Mouse (Mus musculus) hindbrain, embryonic 16.5 days (tissue): ENCODE data around the gene Itgbl1. TPM values are rescaled to one million over a fixed set of nuclear protein-coding genes. Genes with fewer than 3 reads are reported as not detected.
"Not testable (repeated sequence)": the region's sequence is repeated elsewhere in the genome, so short reads cannot be mapped to it uniquely, and the experiment has no call there.

Source experiments
- ATAC-seq: fragments of 200-750 bp; cut with Nextera tagmentation; 2 replicates; pipeline ENCODE4 v1.8.0; 2017; ENCODE audit warnings: moderate TSS enrichment, moderate library complexity
- H3K27ac ChIP-seq: fragments of 300-500 bp; sonication (generic); 2 replicates; pipeline ENCODE4 v1.5.1; 2014; ENCODE audit warnings: low read depth, mild to moderate bottlenecking, control low read depth, low read length, moderate library complexity
- H3K27me3 ChIP-seq: fragments of 300-500 bp; sonication (generic); replicated peaks from 2 replicates; pipeline ENCODE4 v1.6.1; 2014; ENCODE audit warnings: low read length; ENCODE audit not compliant: control insufficient read depth, insufficient read depth
- H3K36me3 ChIP-seq: fragments of 300-500 bp; sonication (generic); 2 replicates; pipeline ENCODE4 v1.6.1; 2014; ENCODE audit warnings: mild to moderate bottlenecking, low read length, moderate library complexity, mixed read lengths; ENCODE audit not compliant: control insufficient read depth, insufficient read depth
- H3K4me1 ChIP-seq: fragments of 300-500 bp; sonication (generic); 2 replicates; pipeline ENCODE4 v1.6.1; 2014; ENCODE audit warnings: low read depth, low read length; ENCODE audit not compliant: control insufficient read depth, insufficient read depth
- H3K4me2 ChIP-seq: fragments of 300-500 bp; sonication (generic); 2 replicates; pipeline ENCODE4 v1.6.1; 2014; ENCODE audit warnings: mild to moderate bottlenecking, low read length, control low read depth, moderate library complexity
- H3K4me3 ChIP-seq: fragments of 300-500 bp; sonication (generic); 2 replicates; pipeline ENCODE4 v1.5.1; 2014; ENCODE audit warnings: mild to moderate bottlenecking, low read length, control low read depth, moderate library complexity
- H3K9ac ChIP-seq: fragments of 300-500 bp; sonication (generic); 2 replicates; pipeline ENCODE4 v1.6.1; 2014; ENCODE audit warnings: low read depth, mild to moderate bottlenecking, control low read depth, low read length, moderate library complexity
- H3K9me3 ChIP-seq: fragments of 300-500 bp; sonication (generic); 2 replicates; pipeline ENCODE4 v1.6.1; 2014; ENCODE audit warnings: mild to moderate bottlenecking, low read length, moderate library complexity; ENCODE audit not compliant: control insufficient read depth
- WGBS: fragments of 180-500 bp; shearing (Covaris S2); extraction: QIAGEN DNeasy Blood & Tissue Kit; methylation state at CpG from one replicate; pipeline ENCODE4 v1.1.7; 2014; 5-methylcytosine and 5-hydroxymethylcytosine counted together
- polyA plus RNA-seq: library from polyadenylated mRNA; unstranded; fragments of >200 nt; fragmentation: Nextera tagmentation; extraction: Ambion mirVana; gene quantifications from 2 replicates; pipeline ENCODE4 v1.2.1, GENCODE M21; 2015

The Itgbl1 gene
- 4.0 and 4.1 TPM in 2 replicates for polyA plus RNA-seq

- H3K4me2 ChIP-seq, result no peak within 1 kb of the TSS
- no peaks in the 10 kb centered on the region for H3K9me3 ChIP-seq
- no peak within 1 kb of the TSS for H3K9ac ChIP-seq
- H3K4me1 ChIP-seq, result peaks cover 5% of the 10 kb centered on the region
- peak; percentile 76 for ATAC-seq
- no peaks in the 10 kb centered on the region for H3K27me3 ChIP-seq
- WGBS, result 39% methylated on average over 7 of the region's 7 CpGs
- no peak within 1 kb of the TSS for H3K27ac ChIP-seq
- H3K36me3 ChIP-seq, result no peaks in the 10 kb centered on the region
- no peak within 1 kb of the TSS for H3K4me3 ChIP-seq
Measured at GRCm38 (mm10) chr14:123659921-123660385, at the start of gene Itgbl1. Gene Itgbl1, plus strand, starts transcription at chr14:123659971.

- Histone ChIP-seq H3K4me2 (no peak overlapping the region), H3K9me3 (no peaks in the 10 kb centered on the region), H3K27ac (no peak overlapping the region), H3K4me1 (peaks cover 13% of the 10 kb centered on the region), H3K9ac (no peak overlapping the region), H3K4me3 (no peak overlapping the region), H3K27me3 (no peaks in the 10 kb centered on the region), H3K36me3 (no peaks in the 10 kb centered on the region)
- no peak for ATAC-seq
- WGBS, result 3% methylated on average over 1 of the region's 1 CpGs
Measured at GRCm38 (mm10) chr14:123622969-123623368, 36.8 kb upstream of the Itgbl1 start.

GRCm38 (mm10) chr14:123626501-123627179, 33.1 kb upstream of the Itgbl1 start, which contains the start of gene Nalcn:
Gene Nalcn, minus strand, starts transcription at chr14:123627144.
- Histone ChIP-seq H3K4me2 (peak within 1 kb of the TSS; percentile 85), H3K27me3 (no peaks in the 10 kb centered on the region), H3K36me3 (no peaks in the 10 kb centered on the region), H3K27ac (peak within 1 kb of the TSS; percentile 81), H3K9me3 (no peaks in the 10 kb centered on the region), H3K9ac (peak within 1 kb of the TSS; percentile 91), H3K4me1 (peaks cover 13% of the 10 kb centered on the region), H3K4me3 (peak within 1 kb of the TSS; percentile 53)
- WGBS, result 3% methylated on average over 47 of the region's 47 CpGs
- ATAC-seq, result peak; percentile 95

- Histone ChIP-seq H3K4me2 (peak overlapping the region; percentile 85), H3K9me3 (no peaks in the 10 kb centered on the region)
- ATAC-seq, result peak; percentile 58
Measured at GRCm38 (mm10) chr14:123627180-123627562, 32.6 kb upstream of the Itgbl1 start.

GRCm38 (mm10) chr14:123661091-123661491, 1.3 kb downstream of the Itgbl1 start:
- H3K4me2 ChIP-seq, result peak overlapping the region; percentile 48
- no peak overlapping the region for H3K9ac ChIP-seq
- no peaks in the 10 kb centered on the region for H3K27me3 ChIP-seq
- no peaks in the 10 kb centered on the region for H3K36me3 ChIP-seq
- peak overlapping the region; percentile 12; the same call in 1 of the 2 replicates for H3K4me3 ChIP-seq
- ATAC-seq, result peak; percentile 83
- H3K4me1 ChIP-seq, result peaks cover 5% of the 10 kb centered on the region
- no peaks in the 10 kb centered on the region for H3K9me3 ChIP-seq
- WGBS, result 17% methylated on average over 20 of the region's 20 CpGs
- H3K27ac ChIP-seq, result peak overlapping the region; percentile 39; the same call in 1 of the 2 replicates

More at GRCm38 (mm10) chr14:123627180-123627562, 32.6 kb upstream of the Itgbl1 start:
- Histone ChIP-seq H3K9ac (peak overlapping the region; percentile 91), H3K27ac (peak overlapping the region; percentile 81), H3K4me3 (peak overlapping the region; percentile 53), H3K36me3 (no peaks in the 10 kb centered on the region), H3K27me3 (no peaks in the 10 kb centered on the region), H3K4me1 (peaks cover 13% of the 10 kb centered on the region)
- 41% methylated on average over 3 of the region's 3 CpGs for WGBS

- Histone ChIP-seq H3K27me3 (no peaks in the 10 kb centered on the region), H3K4me3 (no peak overlapping the region), H3K27ac (no peak overlapping the region), H3K4me2 (no peak overlapping the region), H3K9me3 (no peaks in the 10 kb centered on the region), H3K4me1 (peaks cover 5% of the 10 kb centered on the region), H3K36me3 (no peaks in the 10 kb centered on the region), H3K9ac (no peak overlapping the region)
- no peak for ATAC-seq
- 82% methylated on average over 1 of the region's 1 CpGs for WGBS
Measured at GRCm38 (mm10) chr14:123662386-123662785, 2.6 kb downstream of the Itgbl1 start.

GRCm38 (mm10) chr14:123663206-123663605, 3.4 kb downstream of the Itgbl1 start:
- Histone ChIP-seq H3K9me3 (no peaks in the 10 kb centered on the region), H3K9ac (no peak overlapping the region), H3K27ac (no peak overlapping the region), H3K4me3 (no peak overlapping the region), H3K36me3 (no peaks in the 10 kb centered on the region), H3K4me2 (no peak overlapping the region), H3K4me1 (peaks cover 5% of the 10 kb centered on the region), H3K27me3 (no peaks in the 10 kb centered on the region)
- no peak for ATAC-seq

GRCm38 (mm10) chr14:123664451-123664850, 4.7 kb downstream of the Itgbl1 start:
- H3K9me3 ChIP-seq, result no peaks in the 10 kb centered on the region
- no peak overlapping the region for H3K4me2 ChIP-seq
- H3K27ac ChIP-seq, result no peak overlapping the region
- ATAC-seq, result no peak
- peaks cover 5% of the 10 kb centered on the region for H3K4me1 ChIP-seq
- H3K4me3 ChIP-seq, result no peak overlapping the region
- no peak overlapping the region for H3K9ac ChIP-seq
- no peaks in the 10 kb centered on the region for H3K27me3 ChIP-seq
- no peaks in the 10 kb centered on the region for H3K36me3 ChIP-seq

- H3K4me1 ChIP-seq, ATAC-seq, H3K9me3 ChIP-seq, H3K4me3 ChIP-seq, H3K27ac ChIP-seq, H3K36me3 ChIP-seq, H3K9ac ChIP-seq, H3K27me3 ChIP-seq, H3K4me2 ChIP-seq: not testable (repeated sequence)
- WGBS, result 86% methylated on average over 21 of the region's 21 CpGs
Measured at GRCm38 (mm10) chr14:123671076-123671475, 11.3 kb downstream of the Itgbl1 start.
